Mouse (Mus musculus) cerebellum, adult 11 months (tissue): Measurements from ENCODE around the gene Cryl1.

ENCODE experiments used
- DNase-seq: peaks from one replicate; pipeline ENCODE4 v3.0.0; 2022

Gene Cryl1

GRCm38 (mm10) chr14:57372348-57373102, 25.8 kb downstream of the Cryl1 start:
- peak; percentile 60 for DNase-seq

- DNase-seq, result no peak
Observed at GRCm38 (mm10) chr14:57367327-57367726, 31.0 kb downstream of the Cryl1 start.

- no peak for DNase-seq
Observed at GRCm38 (mm10) chr14:57366724-57367123, 31.6 kb downstream of the Cryl1 start.

- no peak for DNase-seq
Observed at GRCm38 (mm10) chr14:57365341-57365740, 33.0 kb downstream of the Cryl1 start.

- no peak for DNase-seq
Observed at GRCm38 (mm10) chr14:57363833-57364232, 34.5 kb downstream of the Cryl1 start.

- DNase-seq, result peak; percentile 47
Observed at GRCm38 (mm10) chr14:57362726-57363660, 35.3 kb downstream of the Cryl1 start.

- DNase-seq, result no peak
Observed at GRCm38 (mm10) chr14:57357030-57357429, 41.3 kb downstream of the Cryl1 start.

- no peak for DNase-seq
Observed at GRCm38 (mm10) chr14:57351521-57352235, 46.7 kb downstream of the Cryl1 start.

- no peak for DNase-seq
Observed at GRCm38 (mm10) chr14:57349955-57350354, 48.4 kb downstream of the Cryl1 start.

GRCm38 (mm10) chr14:57348155-57348554, 50.2 kb downstream of the Cryl1 start:
- DNase-seq, result no peak

- DNase-seq, result no peak
Observed at GRCm38 (mm10) chr14:57346135-57346534, 52.2 kb downstream of the Cryl1 start.

- no peak for DNase-seq
Observed at GRCm38 (mm10) chr14:57344781-57345492, 53.4 kb downstream of the Cryl1 start.

GRCm38 (mm10) chr14:57343057-57343750, 55.1 kb downstream of the Cryl1 start:
- no peak for DNase-seq

GRCm38 (mm10) chr14:57342316-57343055, 55.8 kb downstream of the Cryl1 start:
- no peak for DNase-seq

GRCm38 (mm10) chr14:57338666-57339065, 59.7 kb downstream of the Cryl1 start:
- no peak for DNase-seq

- no peak for DNase-seq
Observed at GRCm38 (mm10) chr14:57334833-57335232, 63.5 kb downstream of the Cryl1 start.

- no peak for DNase-seq
Observed at GRCm38 (mm10) chr14:57332503-57332902, 65.8 kb downstream of the Cryl1 start.

- no peak for DNase-seq
Observed at GRCm38 (mm10) chr14:57331097-57331496, 67.2 kb downstream of the Cryl1 start.

GRCm38 (mm10) chr14:57329600-57329999, 68.7 kb downstream of the Cryl1 start:
- peak; percentile 37 for DNase-seq

GRCm38 (mm10) chr14:57326771-57327170, 71.6 kb downstream of the Cryl1 start:
- DNase-seq, result no peak

- DNase-seq, result no peak
Observed at GRCm38 (mm10) chr14:57318812-57319211, 79.5 kb downstream of the Cryl1 start.
